Mouse (Mus musculus) C2C12 (cell line): Measurements from ENCODE around the gene Tnxb. TPM values are rescaled to one million over a fixed set of nuclear protein-coding genes. Genes with fewer than 3 reads are reported as not detected.
"Not testable (repeated sequence)": the region's sequence is repeated elsewhere in the genome, so short reads cannot be mapped to it uniquely, and the experiment has no call there.

ENCODE experiments used
- H3K27me3 ChIP-seq: one replicate; pipeline ENCODE4 v1.6.1; 2011; ENCODE audit not compliant: control insufficient read depth, insufficient read depth, insufficient read length
- H3K36me3 ChIP-seq: one replicate; pipeline ENCODE4 v1.6.1; 2011; ENCODE audit not compliant: control insufficient read depth, insufficient read depth
- H3K4me3 ChIP-seq: one replicate; pipeline ENCODE4 v1.5.1; 2011; ENCODE audit warnings: mild to moderate bottlenecking, control low read depth; ENCODE audit not compliant: poor library complexity, insufficient read depth, severe bottlenecking
- H3K79me2 ChIP-seq: one replicate; pipeline ENCODE4 v1.6.1; 2011; ENCODE audit not compliant: control insufficient read depth, insufficient read depth
- H3K79me3 ChIP-seq: one replicate; pipeline ENCODE4 v1.6.1; 2011; ENCODE audit warnings: low read depth, control low read depth
- H3ac ChIP-seq: one replicate; pipeline ENCODE3; 2011; ENCODE audit warnings: low read depth; ENCODE audit not compliant: control insufficient read depth, insufficient read length
- CEBPB ChIP-seq: IDR thresholded peaks from one replicate; pipeline ENCODE4 v1.6.1; 2011; ENCODE audit warnings: low read depth, mild to moderate bottlenecking, control low read depth, moderate library complexity
- CTCF ChIP-seq: IDR thresholded peaks from one replicate; pipeline ENCODE4 v1.5.1; 2011; ENCODE audit not compliant: control insufficient read depth, insufficient read depth, insufficient read length
- FOSL1 ChIP-seq: IDR thresholded peaks from one replicate; pipeline ENCODE4 v1.8.0; 2011; ENCODE audit warnings: mild to moderate bottlenecking, low read length; ENCODE audit not compliant: poor library complexity, insufficient read depth, severe bottlenecking
- MAX ChIP-seq: IDR thresholded peaks from one replicate; pipeline ENCODE4 v1.6.1; 2011; ENCODE audit warnings: mild to moderate bottlenecking, control low read depth
- MYOD1 ChIP-seq: IDR thresholded peaks from one replicate; pipeline ENCODE4 v1.6.1; 2011; ENCODE audit warnings: low read depth; ENCODE audit not compliant: control insufficient read depth, insufficient read length
- MYOG ChIP-seq: IDR thresholded peaks from one replicate; pipeline ENCODE4 v1.6.1; 2011; ENCODE audit not compliant: control insufficient read depth, insufficient read length; ENCODE audit errors: extremely low read depth
- USF1 ChIP-seq: IDR thresholded peaks from one replicate; pipeline ENCODE4 v1.6.1; 2011; ENCODE audit warnings: low read depth, mild to moderate bottlenecking, control low read depth, moderate library complexity
- polyA plus RNA-seq: library from polyadenylated mRNA; unstranded; fragments of >200 nt; fragmentation: generic; extraction: Trizol; gene quantifications from one replicate; pipeline ENCODE4 v1.2.1, GENCODE M21; 2012; ENCODE audit warnings: missing spikeins

Gene Tnxb
- polyA plus RNA-seq, 1 experiment: 0.02 TPM

- Histone ChIP-seq H3K4me3 (no peak overlapping the region), H3K27me3 (peaks cover 60% of the 10 kb centered on the region), H3ac (no peak overlapping the region), H3K36me3 (no peaks in the 10 kb centered on the region), H3K79me2 (no peaks in the 10 kb centered on the region), H3K79me3 (no peaks in the 10 kb centered on the region)
- TF ChIP-seq MAX: no peak
Measured at GRCm38 (mm10) chr17:34700671-34701071, 30.3 kb downstream of the Tnxb start.

- not testable (repeated sequence) for H3K79me3 ChIP-seq, H3ac ChIP-seq, H3K4me3 ChIP-seq, H3K79me2 ChIP-seq, H3K36me3 ChIP-seq
- H3K27me3 ChIP-seq: peaks cover 20% of the 10 kb centered on the region
Measured at GRCm38 (mm10) chr17:34706476-34706875, 36.1 kb downstream of the Tnxb start.

GRCm38 (mm10) chr17:34712951-34713350 is 42.6 kb downstream of the Tnxb start:
- H3K27me3 ChIP-seq: peaks cover 28% of the 10 kb centered on the region
- no peak overlapping the region for H3K4me3 ChIP-seq
- no peaks in the 10 kb centered on the region for H3K79me3 ChIP-seq
- no peak for TF ChIP-seq MYOD1
- no peak for TF ChIP-seq CTCF
- no peak for TF ChIP-seq MYOG
- TF ChIP-seq MAX: no peak
- no peak for TF ChIP-seq FOSL1
- TF ChIP-seq CEBPB: no peak
- TF ChIP-seq USF1: no peak
- H3ac ChIP-seq: no peak overlapping the region
- no peaks in the 10 kb centered on the region for H3K79me2 ChIP-seq
- no peaks in the 10 kb centered on the region for H3K36me3 ChIP-seq

GRCm38 (mm10) chr17:34714181-34714907 is 44.0 kb downstream of the Tnxb start:
- H3K79me2 ChIP-seq, H3K4me3 ChIP-seq, H3K79me3 ChIP-seq, H3K36me3 ChIP-seq, H3ac ChIP-seq: not testable (repeated sequence)
- peaks cover 28% of the 10 kb centered on the region for H3K27me3 ChIP-seq

GRCm38 (mm10) chr17:34714908-34715445 is 44.6 kb downstream of the Tnxb start:
- H3K79me3 ChIP-seq, H3K36me3 ChIP-seq, H3K4me3 ChIP-seq, H3ac ChIP-seq, H3K79me2 ChIP-seq: not testable (repeated sequence)
- peaks cover 25% of the 10 kb centered on the region for H3K27me3 ChIP-seq

GRCm38 (mm10) chr17:34715451-34715850 is 45.1 kb downstream of the Tnxb start:
- H3K4me3 ChIP-seq, H3K79me2 ChIP-seq, H3ac ChIP-seq, H3K36me3 ChIP-seq, H3K79me3 ChIP-seq: not testable (repeated sequence)
- peaks cover 25% of the 10 kb centered on the region for H3K27me3 ChIP-seq

GRCm38 (mm10) chr17:34716247-34716646 is 45.9 kb downstream of the Tnxb start:
- Histone ChIP-seq H3K79me3 (no peaks in the 10 kb centered on the region), H3K79me2 (no peaks in the 10 kb centered on the region), H3K4me3 (no peak overlapping the region)

More at GRCm38 (mm10) chr17:34716247-34716646, 45.9 kb downstream of the Tnxb start:
- no peak for TF ChIP-seq CTCF
- no peak for TF ChIP-seq USF1
- TF ChIP-seq CEBPB: no peak
- TF ChIP-seq MYOG: no peak
- TF ChIP-seq FOSL1: no peak
- TF ChIP-seq MAX: no peak
- no peak for TF ChIP-seq MYOD1
- H3K27me3 ChIP-seq: peaks cover 25% of the 10 kb centered on the region
- H3K36me3 ChIP-seq: no peaks in the 10 kb centered on the region
- H3ac ChIP-seq: no peak overlapping the region
